Mouse (Mus musculus) G1E (cell line): ENCODE data around the gene Pkp4.

Experiments used
- CTCF ChIP-seq: IDR thresholded peaks from 2 replicates; pipeline ENCODE4 v1.5.1; 2012; ENCODE audit warnings: low read depth, low read length, inconsistent platforms, mixed read lengths
- GATA1 ChIP-seq: IDR thresholded peaks from 2 replicates; pipeline ENCODE4 v1.6.1; 2012; ENCODE audit warnings: borderline replicate concordance, low read length, inconsistent platforms, mixed read lengths
- GATA2 ChIP-seq: IDR thresholded peaks from 2 replicates; pipeline ENCODE4 v1.6.1; 2012; ENCODE audit warnings: low read depth, low read length, inconsistent platforms, borderline replicate concordance
- POLR2AphosphoS5 ChIP-seq: IDR thresholded peaks from 2 replicates; pipeline ENCODE4 v1.6.1; 2012; ENCODE audit warnings: low read depth, low read length, inconsistent platforms; ENCODE audit not compliant: insufficient replicate concordance
- TAL1 ChIP-seq: conservative IDR thresholded peaks from 2 replicates; pipeline ENCODE4 v1.6.1; 2012; ENCODE audit warnings: low read depth, low read length, inconsistent platforms, mixed read lengths

DNA sequence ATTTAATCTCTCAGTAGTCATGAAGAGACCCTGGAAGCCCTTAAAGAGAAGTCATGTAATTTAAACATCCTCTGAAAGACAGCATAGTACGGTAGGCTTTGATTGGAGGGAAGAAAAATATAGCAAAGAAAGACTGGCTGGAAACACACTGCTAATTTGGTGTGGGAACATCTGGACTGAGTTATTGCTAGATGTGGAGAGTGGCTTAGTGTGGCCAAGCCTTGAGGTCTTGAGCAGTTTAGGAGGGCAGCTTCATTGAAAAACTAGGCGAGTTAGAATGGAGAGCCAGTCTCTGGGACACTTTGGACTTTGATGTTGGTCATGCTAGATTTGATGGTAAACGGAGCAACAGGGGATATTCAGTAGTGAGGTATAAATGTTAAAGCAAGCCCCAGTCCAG, 129.7 kb downstream of the Pkp4 start:
- TF ChIP-seq CTCF: no peak
- TF ChIP-seq GATA1: no peak
- TF ChIP-seq TAL1: no peak
- TF ChIP-seq POLR2AphosphoS5: no peak
- no peak for TF ChIP-seq GATA2
